8 mouse cellular contexts compared by ENCODE assay signal in the genomic region with DNA sequence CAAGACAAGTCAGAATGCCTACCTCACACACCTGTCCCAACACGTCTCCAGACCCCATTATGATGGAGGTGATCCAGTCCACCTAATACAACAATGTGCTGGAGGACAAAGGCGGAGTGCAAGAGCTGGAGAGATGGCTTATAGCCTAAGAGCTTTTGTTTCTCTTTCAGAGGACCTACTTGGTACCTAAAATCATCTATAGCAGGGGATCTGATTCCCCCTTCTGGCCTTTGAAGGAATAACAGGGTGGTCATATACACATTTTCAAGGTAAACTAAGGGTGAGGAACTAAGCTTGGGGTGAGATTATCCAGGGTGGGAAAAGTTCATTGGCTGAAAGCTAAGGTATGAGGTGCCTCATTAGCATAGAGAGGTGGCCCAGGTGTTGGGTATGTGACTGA. TPM values are rescaled to one million over a fixed set of nuclear protein-coding genes. Genes with fewer than 3 reads are reported as not detected.
DNase-seq lines count a peak whose midpoint lies in the region; ATAC-seq and TF ChIP-seq lines count a peak whose summit lies in the region.

No protein-coding gene starts in this region.

- ATAC-seq in intestine, embryonic 16.5 days, result peak; percentile 31; the same call in 1 of the 2 replicates
- ATAC-seq in midbrain, embryonic 11.5 days (ENCODE audit: low FRiP score), result no peak

- H3K9me3 ChIP-seq in intestine, embryonic 16.5 days (ENCODE audit: control insufficient read depth, low read length), result no peaks in the 10 kb centered on the region
- H3K9me3 ChIP-seq in midbrain, embryonic 11.5 days (ENCODE audit: control insufficient read depth, low read length), result no peaks in the 10 kb centered on the region

- WGBS in intestine, embryonic 16.5 days, result 49% methylated on average over 2 of the region's 2 CpGs
- 53% methylated on average over 2 of the region's 2 CpGs for WGBS in midbrain, embryonic 11.5 days

- H3K4me2 ChIP-seq in intestine, embryonic 16.5 days (ENCODE audit: low read depth, low read length), result no peak overlapping the region
- H3K4me2 ChIP-seq in midbrain, embryonic 11.5 days, result no peak overlapping the region

- intact Hi-C loops in gastrocnemius, adult 2 months (cut with DNase I), result loop anchor here (1.0 kb wide), 1 partner anchor 91 kb away; no protein-coding TSS in a partner anchor
- intact Hi-C loops in heart, postnatal 25 days (cut with DNase I), result loop anchor here (5.0 kb wide), 2 partner anchors 481 to 691 kb away; no protein-coding TSS in a partner anchor

- no peak overlapping the region for H3K9ac ChIP-seq in intestine, embryonic 16.5 days (ENCODE audit: low read depth, low read length)
- no peak overlapping the region for H3K9ac ChIP-seq in midbrain, embryonic 11.5 days (ENCODE audit: low read length)

- H3K4me1 ChIP-seq in intestine, embryonic 16.5 days (ENCODE audit: control insufficient read depth, insufficient read depth, low read length), result no peaks in the 10 kb centered on the region
- no peaks in the 10 kb centered on the region for H3K4me1 ChIP-seq in midbrain, embryonic 11.5 days (ENCODE audit: control insufficient read depth, insufficient read depth, low read length)

- TF ChIP-seq CTCF in gastrocnemius, adult 2 months (IDR thresholded peaks at IDR 0.05), result peak; percentile 70

- H3K4me3 ChIP-seq in gastrocnemius, adult 2 months, result no peak overlapping the region
- no peak overlapping the region for H3K4me3 ChIP-seq in intestine, embryonic 16.5 days (ENCODE audit: low read length)
- H3K4me3 ChIP-seq in midbrain, embryonic 11.5 days (ENCODE audit: low read depth, low read length), result no peak overlapping the region

- H3K36me3 ChIP-seq in intestine, embryonic 16.5 days (ENCODE audit: control insufficient read depth, insufficient read depth, low read length), result no peaks in the 10 kb centered on the region
- H3K36me3 ChIP-seq in midbrain, embryonic 11.5 days (ENCODE audit: control insufficient read depth, insufficient read depth, low read length), result no peaks in the 10 kb centered on the region

- H3K27me3 ChIP-seq in intestine, embryonic 16.5 days (replicated peaks; ENCODE audit: control insufficient read depth, insufficient read depth, low read length), result no peaks in the 10 kb centered on the region
- H3K27me3 ChIP-seq in midbrain, embryonic 11.5 days (ENCODE audit: control insufficient read depth, insufficient read depth, low read length), result no peaks in the 10 kb centered on the region

- H3K27ac ChIP-seq in gastrocnemius, adult 2 months, result no peak overlapping the region
- no peak overlapping the region for H3K27ac ChIP-seq in intestine, embryonic 16.5 days (ENCODE audit: low read length)
- H3K27ac ChIP-seq in midbrain, embryonic 11.5 days (ENCODE audit: low read depth, low read length), result no peak overlapping the region

- DNase-seq in gastrocnemius, adult 2 months, result no peak
- no peak for DNase-seq in gastrocnemius, adult 8-10 months (ENCODE audit: low spot score in 2 of 2)
- peak; percentile 40 for DNase-seq in 416B (ENCODE audit: low read depth)
- peak; percentile 7 for DNase-seq in c-Kit-positive CD71-positive TER-119-negative erythroid progenitor cells, embryonic 14.5 days (ENCODE audit: low read depth)
- DNase-seq in midbrain, embryonic 11.5 days (ENCODE audit: low spot score, missing footprints), result peak; percentile 91
- DNase-seq in spleen, postnatal 10 days (ENCODE audit: low spot score in 2 of 2), result no peak
- no peak for DNase-seq in heart, postnatal 25 days (ENCODE audit: low spot score)

RNA-seq across cellular contexts. Expression of gene E330034G19Rik, which starts 19.4 kb away (rescaled TPM):
- not detected for total RNA-seq in gastrocnemius, adult 2 months (2021)
- not detected for total RNA-seq in gastrocnemius, adult 8-10 months (2022)
- not detected in 2 replicates for polyA plus RNA-seq in intestine, embryonic 16.5 days (2015; fragmentation: Nextera tagmentation; extraction: Ambion mirVana)
- polyA plus RNA-seq in midbrain, embryonic 11.5 days (2014; fragmentation: Nextera tagmentation; extraction: Ambion mirVana), result not detected in 2 replicates
- not detected for total RNA-seq in heart, postnatal 25 days (2021)

RNA-seq across cellular contexts. Expression of gene Dlg5, which starts 27.9 kb away (rescaled TPM):
- 1 to 10 TPM; 5.5 to 7.8 TPM for total RNA-seq in gastrocnemius, adult 2 months (2021)
- total RNA-seq in gastrocnemius, adult 8-10 months (2022), result 10 to 100 TPM in 1 of 4 experiments, 1 to 10 TPM in 3; 3.5 to 11.1 (median 6.0) TPM
- 7.4 and 7.8 TPM in 2 replicates for polyA plus RNA-seq in intestine, embryonic 16.5 days (2015; fragmentation: Nextera tagmentation; extraction: Ambion mirVana)
- polyA plus RNA-seq in midbrain, embryonic 11.5 days (2014; fragmentation: Nextera tagmentation; extraction: Ambion mirVana), result 19.3 and 20.5 TPM in 2 replicates
- 1 to 10 TPM; 7.9 to 8.4 TPM for total RNA-seq in heart, postnatal 25 days (2021)

Comparison
In these comparisons a context has a peak if more than half of its experiments do, and no peak if none do; other contexts are left out.
1. DNase-seq: peak in 416B (single experiment), c-Kit-positive CD71-positive TER-119-negative erythroid progenitor cells, embryonic 14.5 days (single experiment) and midbrain, embryonic 11.5 days (single experiment); none in gastrocnemius, adult 2 months (single experiment), gastrocnemius, adult 8-10 months (0 of 2), spleen, postnatal 10 days (0 of 2) and heart, postnatal 25 days (single experiment).